Mouse (Mus musculus) cerebellum, adult 11-12 months (tissue): Measurements from ENCODE around the gene Zc3h13.

ENCODE experiments used
- DNase-seq: peaks from one replicate; pipeline ENCODE4 v3.0.0; 2022

Zc3h13 gene

GRCm38 (mm10) chr14:75284193-75284915 lies at the start of gene Zc3h13:
Gene Zc3h13, plus strand, starts transcription at chr14:75284373.
- peak; percentile 94 for DNase-seq

GRCm38 (mm10) chr14:75235552-75235951 lies 48.6 kb upstream of the Zc3h13 start:
- DNase-seq, result no peak

GRCm38 (mm10) chr14:75235955-75236635 lies 48.1 kb upstream of the Zc3h13 start:
- no peak for DNase-seq

- no peak for DNase-seq
These were observed 47.6 kb upstream of the Zc3h13 start for GRCm38 (mm10) chr14:75236636-75237003.

GRCm38 (mm10) chr14:75237096-75237495 lies 47.1 kb upstream of the Zc3h13 start:
- DNase-seq, result no peak

GRCm38 (mm10) chr14:75238054-75238692 lies 46.0 kb upstream of the Zc3h13 start:
- no peak for DNase-seq

- DNase-seq, result no peak
These were observed 42.1 kb upstream of the Zc3h13 start, which contains the start of gene Cpb2 for GRCm38 (mm10) chr14:75242087-75242486. Gene Cpb2, plus strand, starts transcription at chr14:75242287.

- DNase-seq, result no peak
These were observed 37.9 kb upstream of the Zc3h13 start for GRCm38 (mm10) chr14:75246024-75247000.

GRCm38 (mm10) chr14:75250432-75250831 lies 33.7 kb upstream of the Zc3h13 start:
- DNase-seq, result no peak

- DNase-seq, result no peak
These were observed 27.7 kb upstream of the Zc3h13 start for GRCm38 (mm10) chr14:75256521-75256920.

GRCm38 (mm10) chr14:75269531-75269930 lies 14.6 kb upstream of the Zc3h13 start:
- no peak for DNase-seq

GRCm38 (mm10) chr14:75279716-75280115 lies 4.5 kb upstream of the Zc3h13 start:
- DNase-seq, result no peak

GRCm38 (mm10) chr14:75280406-75280805 lies 3.8 kb upstream of the Zc3h13 start:
- DNase-seq, result no peak

- peak; percentile 38 for DNase-seq
These were observed 472 bp upstream of the Zc3h13 start for GRCm38 (mm10) chr14:75283609-75284192.

GRCm38 (mm10) chr14:75301081-75301480 lies 16.9 kb downstream of the Zc3h13 start:
- no peak for DNase-seq

- DNase-seq, result no peak
These were observed 19.6 kb downstream of the Zc3h13 start for GRCm38 (mm10) chr14:75303807-75304206.

GRCm38 (mm10) chr14:75307855-75308254 lies 23.7 kb downstream of the Zc3h13 start:
- no peak for DNase-seq

- DNase-seq, result no peak
These were observed 25.3 kb downstream of the Zc3h13 start for GRCm38 (mm10) chr14:75309336-75309992.

GRCm38 (mm10) chr14:75314484-75314883 lies 30.3 kb downstream of the Zc3h13 start:
- no peak for DNase-seq

- no peak for DNase-seq
These were observed 34.6 kb downstream of the Zc3h13 start for GRCm38 (mm10) chr14:75318736-75319135.

GRCm38 (mm10) chr14:75320269-75320668 lies 36.1 kb downstream of the Zc3h13 start:
- no peak for DNase-seq

GRCm38 (mm10) chr14:75323354-75323753 lies 39.2 kb downstream of the Zc3h13 start:
- no peak for DNase-seq
